Mouse (Mus musculus) retina, embryonic 14.5 days (tissue): ENCODE measurements around the gene Tnf.
"Not testable (repeated sequence)": the region's sequence is repeated elsewhere in the genome, so short reads cannot be mapped to it uniquely, and the experiment has no call there.

Experiments
- DNase-seq: peaks from one replicate; pipeline ENCODE4 v3.0.0-alpha.2; 2015; ENCODE audit warnings: low spot score

Tnf gene

GRCm38 (mm10) chr17:35234090-35234489 lies 32.3 kb upstream of the Tnf start:
- not testable (repeated sequence) for DNase-seq

- DNase-seq, result no peak
These were observed 31.5 kb upstream of the Tnf start, which contains the start of gene Atp6v1g2 for GRCm38 (mm10) chr17:35233114-35233980. TSS of gene Atp6v1g2 (plus strand) at chr17:35233660.

- no peak for DNase-seq
These were observed 30.9 kb upstream of the Tnf start for GRCm38 (mm10) chr17:35232659-35233058.

GRCm38 (mm10) chr17:35232043-35232442 lies 30.2 kb upstream of the Tnf start:
- DNase-seq, result peak; percentile 95

- DNase-seq, result no peak
These were observed 29.2 kb upstream of the Tnf start for GRCm38 (mm10) chr17:35231022-35231421.

GRCm38 (mm10) chr17:35226561-35227046 lies 24.8 kb upstream of the Tnf start:
- DNase-seq, result no peak

GRCm38 (mm10) chr17:35225456-35225855 lies 23.6 kb upstream of the Tnf start:
- DNase-seq, result no peak

- DNase-seq, result no peak
These were observed 22.8 kb upstream of the Tnf start for GRCm38 (mm10) chr17:35224641-35225040.

GRCm38 (mm10) chr17:35222299-35222698 lies 20.5 kb upstream of the Tnf start:
- DNase-seq, result no peak

- no peak for DNase-seq
These were observed 18.5 kb upstream of the Tnf start, which contains the start of gene Gm16181 for GRCm38 (mm10) chr17:35220156-35220952. TSS of gene Gm16181 (plus strand) at chr17:35220834.

GRCm38 (mm10) chr17:35219601-35220041 lies 17.8 kb upstream of the Tnf start:
- DNase-seq, result no peak

- no peak for DNase-seq
These were observed 16.8 kb upstream of the Tnf start for GRCm38 (mm10) chr17:35218516-35219193.

GRCm38 (mm10) chr17:35213071-35213470 lies 11.3 kb upstream of the Tnf start:
- DNase-seq, result no peak

- DNase-seq, result no peak
These were observed 8.8 kb upstream of the Tnf start for GRCm38 (mm10) chr17:35210593-35210992.

GRCm38 (mm10) chr17:35209785-35210535 lies 8.2 kb upstream of the Tnf start:
- DNase-seq, result no peak

- DNase-seq, result no peak
These were observed 3.6 kb upstream of the Tnf start for GRCm38 (mm10) chr17:35205380-35205769.

- no peak for DNase-seq
These were observed 2.9 kb upstream of the Tnf start, which contains the start of gene Lta for GRCm38 (mm10) chr17:35204494-35205379. TSS of gene Lta (minus strand) at chr17:35205351.

GRCm38 (mm10) chr17:35202442-35202841 lies 635 bp upstream of the Tnf start:
- no peak for DNase-seq

- no peak for DNase-seq
These were observed 679 bp downstream of the Tnf start for GRCm38 (mm10) chr17:35201128-35201527.

GRCm38 (mm10) chr17:35200398-35200797 lies 1.4 kb downstream of the Tnf start:
- DNase-seq, result no peak
